Mouse (Mus musculus): Measurements from ENCODE around the gene Olfr764-ps1. TPM values are rescaled to one million over a fixed set of nuclear protein-coding genes. Genes with fewer than 3 reads are reported as not detected.
"Not testable (repeated sequence)": the region's sequence is repeated elsewhere in the genome, so short reads cannot be mapped to it uniquely, and the experiment has no call there.

Olfr764-ps1 gene
- total RNA-seq (2021): not detected
- long read RNA-seq: 0 reads

DNA sequence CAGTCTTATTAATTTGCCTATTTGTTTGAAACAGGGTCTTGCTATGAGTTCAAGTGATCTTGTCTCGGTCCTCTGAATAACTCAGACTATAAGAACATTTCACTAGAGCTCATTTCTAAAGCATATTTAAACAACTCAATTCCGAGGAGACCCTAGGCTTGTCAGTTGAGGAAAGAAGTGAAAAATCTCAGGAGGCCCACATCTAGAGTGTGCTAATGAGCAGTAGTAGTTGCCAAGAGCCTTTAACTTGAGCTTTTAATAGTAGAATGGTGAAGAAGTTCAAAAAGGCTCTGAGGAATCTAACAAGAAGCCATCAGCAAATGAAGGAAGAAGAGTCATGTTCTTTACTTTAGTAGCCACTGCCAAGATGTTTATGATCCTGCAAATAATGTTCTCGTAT is at the start of gene Olfr764-ps1:
Gene Olfr764-ps1, minus strand, starts transcription at position 101 of the 400 bp plus-strand sequence.
- DNase-seq (ENCODE audit: low spot score in 2 of 2): no peak

DNA sequence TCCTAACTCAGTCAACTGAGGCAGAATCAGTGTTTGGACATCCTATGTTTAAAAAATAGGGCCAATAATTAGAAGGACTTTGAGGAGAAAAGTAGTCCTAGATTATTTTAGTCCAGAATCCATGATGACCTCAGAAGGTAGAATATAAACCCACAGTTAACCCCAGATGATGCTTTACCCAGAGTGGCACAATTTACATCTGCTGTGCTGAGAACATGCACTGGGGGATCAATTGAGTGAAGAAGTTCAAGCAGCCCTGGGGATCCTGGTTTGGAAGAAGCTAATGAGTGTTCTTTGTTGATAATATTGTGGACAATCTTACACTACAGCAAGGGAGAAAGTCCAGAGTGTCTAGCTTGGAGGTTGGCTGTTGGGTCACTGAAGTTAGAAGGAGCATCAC is 43.1 kb upstream of the Olfr764-ps1 start, which contains the start of gene Olfr767:
Gene Olfr767, minus strand, starts transcription at position 101 of the 400 bp plus-strand sequence.
- DNase-seq (ENCODE audit: low spot score in 2 of 2): not testable (repeated sequence)

DNA sequence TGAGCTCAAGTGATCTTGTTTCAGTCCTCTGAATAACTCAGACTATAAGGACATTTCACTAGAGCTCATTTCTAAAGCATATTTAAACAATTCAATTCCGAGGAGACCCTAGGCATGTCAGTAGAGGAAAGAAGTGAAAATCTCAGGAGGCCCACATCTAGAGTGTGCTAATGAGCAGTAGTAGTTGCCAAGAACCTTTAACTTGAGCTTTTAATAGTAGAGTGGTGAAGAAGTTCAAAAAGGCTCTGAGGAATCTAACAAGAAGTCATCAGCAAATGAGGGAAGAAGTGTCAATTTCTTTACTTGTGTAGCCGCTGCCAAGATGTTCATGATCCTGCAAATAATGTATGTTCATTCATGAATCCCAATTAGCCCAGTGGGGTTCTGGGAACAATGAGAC is 29.2 kb upstream of the Olfr764-ps1 start, which contains the start of gene Olfr766-ps1:
Gene Olfr766-ps1, minus strand, starts transcription at position 101 of the 400 bp plus-strand sequence.
- DNase-seq (ENCODE audit: low spot score in 2 of 2): no peak

DNA sequence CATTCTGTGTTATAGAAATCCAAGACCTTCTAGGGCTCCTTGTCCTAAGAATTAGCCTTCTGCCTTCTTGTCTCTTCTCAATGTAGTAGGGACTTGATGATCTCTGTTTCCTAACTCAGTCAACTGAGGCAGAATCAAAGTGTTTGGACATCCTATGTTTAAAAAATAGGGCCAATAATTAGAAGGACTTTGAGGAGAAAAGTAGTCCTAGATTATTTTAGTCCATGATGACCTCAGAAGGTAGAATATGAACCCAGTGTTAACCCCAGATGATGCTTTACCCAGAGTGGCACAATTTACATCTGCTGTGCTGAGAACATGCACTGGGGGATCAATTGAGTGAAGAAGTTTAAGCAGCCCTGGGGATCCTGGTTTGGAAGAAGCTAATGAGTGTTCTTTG is 10.2 kb upstream of the Olfr764-ps1 start, which contains the start of gene Olfr765:
Gene Olfr765, minus strand, starts transcription at position 101 of the 400 bp plus-strand sequence.
- DNase-seq (ENCODE audit: low spot score in 2 of 2): not testable (repeated sequence)

GRCm38 (mm10) chr10:129028343-129028742 is 11.4 kb downstream of the Olfr764-ps1 start:
- no peak for DNase-seq (ENCODE audit: low spot score in 2 of 2)

DNA sequence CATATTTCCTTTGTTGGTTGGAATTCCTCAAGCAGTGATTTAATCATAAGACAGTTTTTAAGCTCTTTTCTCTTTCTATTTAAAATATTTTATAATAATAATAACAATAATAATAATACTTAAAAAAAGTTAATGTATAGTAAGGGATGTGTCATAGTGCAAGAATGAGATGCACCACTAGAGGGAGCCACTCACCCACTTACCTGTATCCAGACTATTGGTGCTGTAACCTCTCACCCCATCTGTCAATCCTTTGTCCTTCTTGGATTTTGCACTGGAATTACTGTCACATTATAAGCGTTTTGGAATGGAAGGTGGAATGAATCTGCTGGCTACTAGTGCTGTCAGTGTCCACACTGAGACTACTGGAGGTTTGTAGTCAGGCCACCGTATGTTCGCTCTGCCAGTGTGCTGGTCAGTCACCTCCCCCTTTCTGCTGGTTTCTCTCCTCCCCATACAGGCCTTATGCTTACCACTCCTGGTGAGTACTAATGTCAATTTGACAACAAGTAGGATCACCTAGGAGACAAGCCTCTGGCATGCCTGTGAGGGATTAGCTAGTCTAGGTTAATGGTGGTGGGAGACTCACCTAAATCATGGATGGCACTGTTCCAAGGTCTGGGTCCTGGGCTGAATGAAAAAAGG is 13.6 kb downstream of the Olfr764-ps1 start:
- peak; percentile 36 to 56 for DNase-seq (ENCODE audit: low spot score in 2 of 2)

GRCm38 (mm10) chr10:129023319-129023718 is 16.4 kb downstream of the Olfr764-ps1 start:
- no peak for DNase-seq (ENCODE audit: low spot score in 2 of 2)

DNA sequence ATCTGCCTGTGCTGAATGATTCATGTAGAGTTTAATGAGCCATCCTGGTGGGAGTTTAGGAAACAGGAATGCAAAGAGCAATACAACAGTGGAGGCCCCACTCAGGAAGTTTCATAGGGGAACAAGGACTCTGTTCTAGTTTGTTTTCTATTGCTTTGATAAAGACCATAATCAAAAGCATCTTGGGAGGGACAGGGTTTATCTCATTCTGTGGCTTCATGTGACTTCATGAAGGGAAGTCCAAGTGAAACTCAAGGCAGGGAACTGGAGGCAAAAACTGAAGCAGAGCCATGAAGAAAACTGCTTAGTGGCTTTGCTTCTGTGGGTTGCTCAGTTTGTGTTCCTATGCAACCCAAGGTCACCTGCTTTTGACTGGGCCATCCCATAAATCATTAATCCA is 25.2 kb downstream of the Olfr764-ps1 start:
- no peak for DNase-seq (ENCODE audit: low spot score in 2 of 2)

DNA sequence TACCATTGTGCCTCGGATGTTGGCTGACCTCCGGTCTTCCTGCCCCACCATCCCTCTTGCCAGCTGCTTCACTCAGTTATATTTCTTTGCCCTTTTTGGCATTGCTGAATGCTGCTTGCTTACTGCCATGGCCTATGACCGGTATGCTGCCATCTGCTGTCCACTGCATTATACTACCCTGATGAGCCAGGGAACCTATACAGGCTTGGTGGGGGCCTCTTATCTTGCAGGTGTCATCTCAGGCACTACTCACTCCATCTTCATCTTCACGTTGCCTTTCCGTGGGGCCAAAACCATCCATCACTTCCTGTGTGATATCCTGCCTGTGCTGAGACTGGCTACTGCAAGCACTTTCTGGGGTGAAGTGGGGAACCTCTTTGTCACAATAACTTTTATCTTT is 28.2 kb downstream of the Olfr764-ps1 start:
- DNase-seq (ENCODE audit: low spot score in 2 of 2): not testable (repeated sequence)

GRCm38 (mm10) chr10:129010288-129010841 is 29.3 kb downstream of the Olfr764-ps1 start, which contains the start of gene Olfr763:
TSS of gene Olfr763 (plus strand) at chr10:129010791.
- DNase-seq (ENCODE audit: low spot score in 2 of 2): no peak

GRCm38 (mm10) chr10:129004032-129004920 is 35.4 kb downstream of the Olfr764-ps1 start:
- DNase-seq (ENCODE audit: low spot score in 2 of 2): no peak

- DNase-seq (ENCODE audit: low spot score in 2 of 2): no peak
Observed at GRCm38 (mm10) chr10:128996523-128997040, 43.1 kb downstream of the Olfr764-ps1 start.

DNA sequence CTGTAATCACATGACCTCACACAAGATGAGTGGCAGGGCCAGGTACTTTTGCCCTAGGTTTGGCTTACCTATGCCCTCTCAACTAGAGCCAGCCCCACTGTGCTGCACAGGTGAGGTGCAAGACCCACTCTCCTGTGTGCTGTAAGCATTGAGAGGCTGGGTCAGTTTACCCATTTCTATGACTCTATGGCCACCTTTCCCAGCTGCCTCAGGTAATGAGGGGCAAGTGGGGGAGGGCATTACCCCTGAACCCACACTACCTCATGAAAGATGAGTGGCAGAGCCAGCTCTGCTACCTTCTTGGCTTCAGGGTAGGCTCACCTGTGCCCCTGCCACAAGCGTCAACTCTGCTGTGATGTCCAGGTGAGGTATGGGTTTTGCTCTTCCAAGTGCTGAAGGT is 43.9 kb downstream of the Olfr764-ps1 start:
- DNase-seq (ENCODE audit: low spot score in 2 of 2): no peak

DNA sequence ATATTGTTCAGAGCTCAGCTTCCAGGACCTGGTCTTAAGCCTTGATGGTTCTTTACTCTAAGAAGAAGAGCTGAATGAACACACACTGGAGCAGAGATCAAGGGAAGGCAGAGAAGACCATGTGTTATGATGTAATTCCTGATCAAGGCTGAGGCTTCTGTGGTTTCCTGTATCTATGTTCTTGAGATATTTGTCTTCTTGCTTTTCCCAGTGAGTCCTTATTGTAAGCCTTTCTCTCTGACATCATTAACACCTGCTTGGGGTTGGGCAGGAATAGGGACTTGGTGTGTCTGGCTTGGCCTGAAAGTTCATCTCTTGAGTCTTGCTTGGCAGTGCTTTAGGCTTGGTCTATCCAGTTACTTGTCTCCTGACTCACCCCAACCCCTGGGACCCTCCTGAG is 48.7 kb downstream of the Olfr764-ps1 start:
- no peak for DNase-seq (ENCODE audit: low spot score in 2 of 2)

- not testable (repeated sequence) for DNase-seq (ENCODE audit: low spot score in 2 of 2)
Observed at GRCm38 (mm10) chr10:128990129-128990850, 49.4 kb downstream of the Olfr764-ps1 start.

DNA sequence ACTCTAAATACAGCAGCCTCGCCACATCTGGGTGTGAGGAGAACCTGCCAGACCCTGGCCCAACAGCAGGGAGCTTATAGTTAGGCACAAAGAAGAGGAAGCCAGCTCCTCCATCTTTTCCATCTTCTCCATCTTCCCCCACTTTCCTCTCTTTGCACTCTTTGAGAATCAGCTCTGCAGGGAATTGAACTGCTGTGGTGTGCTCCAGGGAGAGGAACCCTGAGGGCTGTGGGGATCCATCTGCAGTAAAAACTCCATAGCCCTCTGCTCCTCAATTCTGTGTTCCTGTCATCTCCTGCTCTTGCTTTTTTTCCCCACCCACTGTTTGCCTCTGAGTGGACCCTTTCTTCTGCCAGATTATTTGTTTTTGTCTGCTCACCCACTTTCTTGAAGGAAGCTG is 50.6 kb downstream of the Olfr764-ps1 start, which contains the start of gene Olfr9:
Gene Olfr9, plus strand, starts transcription at position 301 of the 400 bp plus-strand sequence.
- DNase-seq (ENCODE audit: low spot score in 2 of 2): not testable (repeated sequence)
